Mouse (Mus musculus) stomach, embryonic 14.5 days (tissue): ENCODE data around the gene Kazald1. TPM values are rescaled to one million over a fixed set of nuclear protein-coding genes. Genes with fewer than 3 reads are reported as not detected.

ENCODE experiments used
- ATAC-seq: fragments of 200-750 bp; cut with Nextera tagmentation; 2 replicates; pipeline ENCODE4 v1.8.0; 2017; ENCODE audit warnings: low read depth, moderate TSS enrichment; ENCODE audit not compliant: insufficient number of reproducible peaks, insufficient read depth, low FRiP score
- H3K27ac ChIP-seq: fragments of 300-500 bp; sonication (generic); 2 replicates; pipeline ENCODE4 v1.5.1; 2014; ENCODE audit warnings: mild to moderate bottlenecking, low read length, moderate library complexity, mixed read lengths
- H3K27me3 ChIP-seq: fragments of 300-500 bp; sonication (generic); 2 replicates; pipeline ENCODE4 v1.6.1; 2014; ENCODE audit warnings: low read length, control low read depth, mixed read lengths; ENCODE audit not compliant: control insufficient read depth, insufficient read depth
- H3K36me3 ChIP-seq: fragments of 300-500 bp; sonication (generic); 2 replicates; pipeline ENCODE4 v1.6.1; 2014; ENCODE audit warnings: mild to moderate bottlenecking, control low read depth, low read length, moderate library complexity, mixed read lengths; ENCODE audit not compliant: control insufficient read depth, insufficient read depth
- H3K4me1 ChIP-seq: fragments of 300-500 bp; sonication (generic); 2 replicates; pipeline ENCODE4 v1.6.1; 2014; ENCODE audit warnings: low read length, control low read depth, mixed read lengths; ENCODE audit not compliant: control insufficient read depth, insufficient read depth
- H3K4me2 ChIP-seq: fragments of 300-500 bp; sonication (generic); replicated peaks from 2 replicates; pipeline ENCODE4 v1.6.1; 2014; ENCODE audit warnings: low read depth, low read length, control low read depth
- H3K4me3 ChIP-seq: fragments of 300-500 bp; sonication (generic); 2 replicates; pipeline ENCODE4 v1.5.1; 2014; ENCODE audit warnings: low read depth, low read length, control low read depth
- H3K9ac ChIP-seq: fragments of 300-500 bp; sonication (generic); replicated peaks from 2 replicates; pipeline ENCODE4 v1.6.1; 2014; ENCODE audit warnings: low read depth, mild to moderate bottlenecking, control low read depth, low read length, moderate library complexity, mixed read lengths
- H3K9me3 ChIP-seq: fragments of 300-500 bp; sonication (generic); 2 replicates; pipeline ENCODE4 v1.6.1; 2016; ENCODE audit warnings: low read depth, low read length, control low read depth; ENCODE audit not compliant: control insufficient read depth
- WGBS: fragments of 180-500 bp; shearing (Covaris S2); extraction: QIAGEN DNeasy Blood & Tissue Kit; methylation state at CpG from one replicate; pipeline ENCODE4 v1.1.7; 2014; 5-methylcytosine and 5-hydroxymethylcytosine counted together
- polyA plus RNA-seq: library from polyadenylated mRNA; unstranded; fragments of >200 nt; fragmentation: Nextera tagmentation; extraction: Ambion mirVana; gene quantifications from 2 replicates; pipeline ENCODE4 v1.2.1, GENCODE M21; 2014

Kazald1 gene
- polyA plus RNA-seq, 1 experiment from 2014 or later: 1.3 TPM

DNA sequence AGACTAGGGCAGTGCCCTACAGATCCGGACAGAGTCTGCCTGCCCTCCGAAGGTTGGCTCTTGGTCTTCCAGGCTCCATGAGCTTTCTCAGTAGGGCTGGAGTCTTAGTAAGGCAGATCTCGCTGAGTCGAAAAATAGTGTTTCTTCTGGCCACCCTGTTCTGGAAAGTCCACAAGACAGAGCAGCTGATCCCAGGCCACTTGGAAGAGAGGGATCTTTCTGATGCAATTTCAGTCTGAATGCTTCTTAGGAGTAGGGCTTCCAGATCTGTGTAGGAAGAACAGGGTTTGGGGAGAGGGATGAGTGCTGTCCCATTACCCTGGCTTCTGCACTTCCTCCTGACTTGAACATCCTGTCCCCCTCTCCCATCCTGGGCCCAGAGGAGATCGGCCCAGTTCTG lies 29.4 kb upstream of the Kazald1 start, which contains the start of gene Pdzd7:
TSS of gene Pdzd7 (minus strand) at position 67 of the 400 bp plus-strand sequence.
- 72% methylated on average over 5 of the region's 5 CpGs for WGBS
- Histone ChIP-seq H3K36me3 (no peaks in the 10 kb centered on the region; the same call in 1 of the 2 replicates), H3K9me3 (no peaks in the 10 kb centered on the region), H3K27me3 (0 out of 2 replicates have a peak, but pooled peaks cover 6% of the 10 kb centered on the region), H3K4me3 (peak within 1 kb of the TSS; percentile 45), H3K4me1 (peaks cover 13% of the 10 kb centered on the region), H3K27ac (no peak within 1 kb of the TSS), H3K9ac (no peak within 1 kb of the TSS; the same call in 1 of the 2 replicates), H3K4me2 (peak within 1 kb of the TSS; percentile 81)
- ATAC-seq: no peak

DNA sequence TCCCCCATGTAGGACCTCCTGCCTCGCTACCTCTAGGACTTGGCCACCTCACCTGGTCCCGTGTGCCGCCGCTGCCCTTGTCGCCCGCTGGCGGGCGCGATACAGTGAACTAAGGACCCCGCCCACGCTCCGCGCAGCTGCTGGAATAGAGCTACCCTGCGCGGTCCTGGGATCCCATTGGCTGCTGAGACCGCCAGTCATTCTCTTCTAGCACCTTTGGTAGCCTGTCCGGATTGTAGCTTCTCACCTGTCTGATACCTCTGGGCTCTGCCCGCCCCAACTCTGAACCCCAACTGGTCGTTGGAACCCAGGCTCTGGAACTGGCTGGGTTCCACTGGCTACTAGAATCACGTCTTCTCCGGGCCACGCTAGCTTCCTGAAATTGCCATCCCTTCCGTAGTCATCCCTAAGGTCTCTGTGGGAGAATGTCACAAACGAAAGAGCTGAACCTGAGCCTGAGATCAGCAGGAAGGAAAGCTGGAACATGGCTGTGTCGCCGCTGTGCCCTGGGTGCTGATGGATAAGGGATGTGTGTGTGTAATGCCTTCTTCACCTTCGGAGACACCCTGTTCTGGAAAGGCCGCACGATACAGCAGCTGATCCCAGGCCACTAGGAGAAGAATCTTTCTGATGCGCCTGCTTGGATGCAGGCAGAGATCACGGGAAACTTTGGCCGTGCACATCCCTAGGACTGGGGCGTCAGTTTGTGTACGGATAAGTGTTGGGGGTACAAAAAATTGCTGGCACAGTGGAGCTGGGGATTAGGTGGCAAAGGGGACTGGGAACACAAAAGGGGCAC lies 28.3 kb upstream of the Kazald1 start:
- ATAC-seq: peak; percentile 56
- Histone ChIP-seq H3K36me3 (no peaks in the 10 kb centered on the region; the same call in 1 of the 2 replicates), H3K4me3 (peak overlapping the region; percentile 45), H3K9me3 (no peaks in the 10 kb centered on the region), H3K27me3 (0 out of 2 replicates have a peak, but pooled peaks cover 6% of the 10 kb centered on the region), H3K27ac (peak overlapping the region; percentile 88), H3K9ac (peak overlapping the region; percentile 41; the same call in 1 of the 2 replicates), H3K4me1 (peaks cover 13% of the 10 kb centered on the region), H3K4me2 (peak overlapping the region; percentile 81)
- WGBS: 2% methylated on average over 34 of the region's 34 CpGs

DNA sequence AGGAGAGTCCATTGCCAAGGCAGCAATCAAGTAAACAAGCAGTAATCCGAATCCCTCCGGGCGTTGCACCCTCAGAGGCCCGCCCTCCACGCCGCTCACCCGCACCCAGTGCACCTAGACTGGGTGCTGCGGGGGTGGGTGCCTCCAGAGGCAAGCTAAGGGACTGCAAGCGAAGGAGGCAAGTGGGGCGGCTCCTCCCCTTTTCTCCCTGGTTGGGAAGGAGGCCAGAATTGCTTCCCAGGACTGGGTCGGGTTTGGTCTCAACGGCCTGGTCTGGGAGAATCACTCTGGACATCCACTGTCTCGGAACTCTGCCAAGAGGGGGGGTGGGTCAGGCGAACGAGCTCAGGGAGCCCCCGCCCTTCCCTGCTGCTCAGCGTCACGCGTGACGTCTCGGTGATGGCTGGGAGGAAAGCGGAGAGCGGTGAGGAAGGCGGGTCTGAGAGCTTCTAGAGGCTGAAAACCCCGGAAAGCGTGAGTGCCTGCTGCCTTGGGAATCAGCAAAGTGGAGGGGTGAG lies 27.6 kb upstream of the Kazald1 start, which contains the start of gene Sfxn3:
TSS of gene Sfxn3 (plus strand) at position 87 of the 518 bp plus-strand sequence.
- Histone ChIP-seq H3K9me3 (no peaks in the 10 kb centered on the region), H3K27ac (peak within 1 kb of the TSS; percentile 88), H3K4me3 (peak within 1 kb of the TSS; percentile 45), H3K4me2 (peak within 1 kb of the TSS; percentile 81), H3K36me3 (no peaks in the 10 kb centered on the region; the same call in 1 of the 2 replicates), H3K27me3 (0 out of 2 replicates have a peak, but pooled peaks cover 6% of the 10 kb centered on the region), H3K4me1 (peaks cover 13% of the 10 kb centered on the region), H3K9ac (peak within 1 kb of the TSS; percentile 41)
- under 1% methylated on average over 26 of the region's 26 CpGs for WGBS
- peak; percentile 83 for ATAC-seq

DNA sequence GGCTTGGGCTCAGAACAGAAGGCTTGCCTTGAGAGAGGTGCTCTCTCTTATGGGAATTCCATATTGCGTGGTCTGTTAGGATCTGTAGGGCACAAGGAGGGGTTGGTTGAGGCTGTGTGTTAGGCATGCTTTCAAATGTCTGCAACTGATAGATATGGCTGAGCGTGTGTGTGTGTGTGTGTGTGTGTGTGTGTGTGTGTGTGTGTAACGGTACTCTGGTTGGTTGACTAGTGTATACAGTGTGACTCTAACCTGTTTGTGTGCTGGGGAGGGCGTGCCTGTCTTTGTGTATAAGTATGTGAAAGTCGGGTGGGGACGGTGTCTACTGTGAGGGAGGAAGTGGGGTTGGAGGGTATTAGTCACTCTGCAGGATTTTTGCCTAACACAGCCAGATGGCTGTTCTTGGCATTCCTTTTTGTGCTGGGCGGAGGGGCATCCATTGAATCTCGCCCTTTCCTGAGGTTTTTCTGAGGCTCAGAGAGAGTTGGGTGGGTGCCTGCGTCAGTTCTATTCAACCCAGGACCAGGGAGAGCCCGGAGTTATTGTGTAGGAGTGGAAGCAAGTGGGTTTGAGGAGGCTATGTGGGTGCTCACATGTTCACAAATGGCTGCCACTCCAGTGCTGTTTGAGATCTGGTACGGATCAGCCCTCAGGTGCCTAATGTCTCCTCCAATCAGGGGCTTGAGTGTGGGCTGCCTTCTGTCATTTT lies 27.0 kb upstream of the Kazald1 start:
- Histone ChIP-seq H3K4me1 (peaks cover 13% of the 10 kb centered on the region), H3K27me3 (0 out of 2 replicates have a peak, but pooled peaks cover 6% of the 10 kb centered on the region), H3K4me2 (peak overlapping the region; percentile 81), H3K9me3 (no peaks in the 10 kb centered on the region), H3K9ac (peak overlapping the region; percentile 41), H3K4me3 (peak overlapping the region; percentile 45), H3K27ac (peak overlapping the region; percentile 88), H3K36me3 (no peaks in the 10 kb centered on the region; the same call in none of the 2 replicates)
- 18% methylated on average over 11 of the region's 11 CpGs for WGBS
- ATAC-seq: peak; percentile 75

DNA sequence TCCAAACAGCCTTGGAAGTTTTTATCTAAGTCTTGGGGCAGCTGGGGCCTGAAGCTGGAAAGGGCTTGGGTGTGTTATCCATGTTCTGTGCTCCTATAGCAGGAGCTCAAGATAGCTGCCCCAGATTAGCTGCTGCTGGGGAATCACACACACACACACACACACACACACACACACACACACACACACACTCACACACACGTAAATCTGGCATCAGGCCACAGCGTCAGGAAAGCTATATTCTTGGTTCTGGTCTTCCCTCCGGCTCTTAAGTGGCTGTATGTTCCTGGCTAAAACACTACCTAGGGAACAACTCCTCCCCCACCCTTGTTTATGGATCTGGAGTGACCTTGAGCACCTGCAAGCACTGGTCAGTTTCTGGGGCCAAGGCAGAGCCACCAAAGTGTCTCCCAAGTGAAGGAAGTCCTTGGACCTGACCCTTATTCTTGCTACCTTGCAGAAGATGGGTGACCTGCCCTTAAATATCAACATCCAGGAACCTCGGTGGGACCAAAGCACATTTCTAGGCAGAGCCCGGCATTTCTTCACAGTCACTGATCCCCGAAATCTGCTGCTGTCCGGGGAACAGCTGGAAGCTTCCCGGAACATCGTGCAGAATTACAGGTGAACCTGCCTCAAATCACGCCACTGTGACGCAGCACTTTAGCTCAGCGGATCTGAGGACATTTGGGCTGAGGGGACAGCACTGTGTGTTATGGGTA lies 26.2 kb upstream of the Kazald1 start:
- Histone ChIP-seq H3K9ac (peak overlapping the region; percentile 41; the same call in 1 of the 2 replicates), H3K4me2 (peak overlapping the region; percentile 81), H3K36me3 (no peaks in the 10 kb centered on the region; the same call in none of the 2 replicates), H3K4me1 (peaks cover 13% of the 10 kb centered on the region), H3K9me3 (no peaks in the 10 kb centered on the region), H3K4me3 (peak overlapping the region; percentile 45; the same call in 1 of the 2 replicates), H3K27ac (peak overlapping the region; percentile 88), H3K27me3 (0 out of 2 replicates have a peak, but pooled peaks cover 6% of the 10 kb centered on the region)
- ATAC-seq: no peak
- WGBS: 70% methylated on average over 12 of the region's 12 CpGs

DNA sequence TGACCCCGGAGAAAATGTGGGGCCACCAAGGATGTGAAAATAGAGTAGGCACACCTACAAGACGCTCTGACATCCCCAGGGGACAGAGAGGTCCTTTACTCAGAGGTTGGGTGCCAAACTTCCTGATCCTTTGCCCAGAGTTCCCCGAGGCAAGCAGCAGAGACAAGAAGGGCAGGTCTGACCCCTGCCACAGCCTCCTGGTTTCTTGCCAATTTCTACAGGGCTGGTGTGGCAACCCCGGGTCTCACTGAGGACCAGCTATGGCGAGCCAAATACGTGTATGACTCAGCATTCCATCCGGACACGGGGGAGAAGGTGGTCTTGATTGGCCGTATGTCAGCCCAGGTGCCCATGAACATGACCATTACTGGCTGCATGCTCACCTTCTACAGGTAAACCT lies 25.5 kb upstream of the Kazald1 start:
- H3K27me3 ChIP-seq: 0 out of 2 replicates have a peak, but pooled peaks cover 6% of the 10 kb centered on the region
- no peak overlapping the region for H3K4me2 ChIP-seq
- peaks cover 13% of the 10 kb centered on the region for H3K4me1 ChIP-seq
- no peaks in the 10 kb centered on the region for H3K9me3 ChIP-seq
- no peak overlapping the region for H3K4me3 ChIP-seq
- no peak overlapping the region for H3K9ac ChIP-seq
- no peak for ATAC-seq
- 74% methylated on average over 9 of the region's 9 CpGs for WGBS
- no peaks in the 10 kb centered on the region; the same call in none of the 2 replicates for H3K36me3 ChIP-seq
- no peak overlapping the region for H3K27ac ChIP-seq

DNA sequence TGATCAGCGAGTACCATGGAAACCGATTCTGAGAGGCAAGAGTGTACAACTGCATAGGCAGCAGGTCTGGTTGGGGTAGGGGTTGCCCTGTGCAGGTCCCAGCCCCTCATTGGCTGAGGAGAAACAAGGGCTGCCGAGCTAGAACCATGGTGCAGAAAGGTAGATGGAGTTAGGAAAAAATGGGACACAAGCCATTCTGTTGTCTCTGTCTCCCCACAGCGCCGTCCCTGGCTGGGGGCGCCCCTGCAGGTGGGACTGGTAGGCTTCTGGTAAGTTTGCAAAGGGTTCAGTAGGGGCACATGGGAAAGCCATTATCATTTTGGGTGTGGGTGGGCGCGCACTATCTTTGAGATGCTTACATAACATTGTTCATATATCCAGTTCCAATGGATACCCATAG lies 21.6 kb upstream of the Kazald1 start:
- 85% methylated on average over 8 of the region's 8 CpGs for WGBS
- no peak overlapping the region for H3K4me2 ChIP-seq
- H3K36me3 ChIP-seq: peaks cover 7% of the 10 kb centered on the region
- no peak for ATAC-seq
- H3K4me1 ChIP-seq: peaks cover 17% of the 10 kb centered on the region
- no peak overlapping the region for H3K9ac ChIP-seq
- H3K27ac ChIP-seq: no peak overlapping the region
- no peaks in the 10 kb centered on the region for H3K9me3 ChIP-seq
- no peak overlapping the region for H3K4me3 ChIP-seq
- no peaks in the 10 kb centered on the region for H3K27me3 ChIP-seq
